Mouse (Mus musculus): Measurements from ENCODE around the gene Nudt17.

Gene Nudt17

DNA sequence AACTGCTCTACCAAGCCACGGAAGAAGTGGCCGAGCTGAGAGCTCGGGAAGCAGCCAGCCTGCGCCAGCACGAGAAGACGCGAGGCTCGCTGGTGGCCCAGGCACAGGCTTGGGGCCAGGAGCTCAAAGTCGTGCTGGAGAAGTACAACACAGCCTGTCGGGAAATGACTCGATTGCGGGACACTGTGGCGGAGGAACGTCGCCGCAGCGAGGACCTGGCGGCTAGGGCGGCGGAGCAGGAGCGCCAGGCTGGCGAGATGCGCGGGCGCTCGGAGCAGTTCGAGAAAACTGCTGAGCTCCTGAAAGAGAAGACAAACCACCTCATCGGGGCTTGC is 23.6 kb downstream of the Nudt17 start:
- no peak for TF ChIP-seq GATA4 (IDR thresholded peaks at IDR 0.05; ENCODE audit: insufficient replicate concordance, low read length)

DNA sequence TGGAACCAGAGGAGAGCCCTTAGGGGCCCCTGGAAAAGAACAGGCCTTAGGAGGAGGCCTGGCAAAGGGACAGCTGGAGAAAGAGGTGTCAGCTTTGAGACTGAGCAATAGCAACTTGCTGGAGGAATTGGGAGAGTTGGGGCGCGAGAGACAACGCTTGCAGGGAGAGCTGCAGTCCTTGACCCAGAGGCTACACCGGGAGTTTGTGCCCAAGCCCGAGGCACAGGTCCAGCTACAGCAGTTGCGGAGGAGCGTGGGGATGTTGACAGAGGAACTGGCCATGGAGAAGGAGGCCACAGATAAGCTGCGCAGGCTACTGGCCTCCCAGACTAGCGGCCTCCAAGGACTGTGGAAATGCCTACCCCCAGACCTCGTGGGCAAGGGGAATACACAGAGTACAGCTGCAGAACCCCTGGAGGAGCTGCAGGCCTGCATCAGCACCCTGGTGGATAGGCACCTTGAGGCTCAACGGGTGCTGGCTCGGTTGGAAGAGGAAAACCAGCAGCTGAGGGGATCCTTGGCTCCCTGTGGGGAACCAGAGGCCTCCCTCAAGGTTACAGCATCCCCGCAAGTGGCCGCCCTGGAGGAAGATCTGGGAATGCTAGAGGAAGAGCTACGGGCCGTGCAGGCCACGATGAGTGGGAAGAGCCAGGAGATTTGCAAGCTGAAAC is 24.1 kb downstream of the Nudt17 start:
- TF ChIP-seq GATA4 (IDR thresholded peaks at IDR 0.05; ENCODE audit: insufficient replicate concordance, low read length) = no peak

DNA sequence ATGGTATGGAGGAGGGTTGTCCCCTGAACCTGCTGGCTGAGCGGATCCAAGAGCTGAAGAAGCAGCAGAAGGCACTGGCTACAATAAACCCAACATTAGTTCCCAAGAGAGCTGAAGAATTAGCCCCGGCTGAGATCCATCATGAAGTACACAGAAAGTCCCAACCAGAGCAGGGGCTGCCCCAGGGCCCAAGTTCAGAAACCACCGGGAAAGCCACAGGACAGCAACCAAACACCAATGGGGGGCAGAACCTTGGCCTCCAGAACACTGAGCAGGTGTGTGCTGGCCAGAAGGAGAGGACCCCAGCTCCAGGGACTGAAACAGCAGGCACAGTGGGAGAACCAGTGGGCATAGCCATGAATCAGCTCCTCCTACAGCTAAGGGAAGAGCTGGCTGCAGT is 24.9 kb downstream of the Nudt17 start:
- no peak for TF ChIP-seq GATA4 (IDR thresholded peaks at IDR 0.05; ENCODE audit: insufficient replicate concordance, low read length)

DNA sequence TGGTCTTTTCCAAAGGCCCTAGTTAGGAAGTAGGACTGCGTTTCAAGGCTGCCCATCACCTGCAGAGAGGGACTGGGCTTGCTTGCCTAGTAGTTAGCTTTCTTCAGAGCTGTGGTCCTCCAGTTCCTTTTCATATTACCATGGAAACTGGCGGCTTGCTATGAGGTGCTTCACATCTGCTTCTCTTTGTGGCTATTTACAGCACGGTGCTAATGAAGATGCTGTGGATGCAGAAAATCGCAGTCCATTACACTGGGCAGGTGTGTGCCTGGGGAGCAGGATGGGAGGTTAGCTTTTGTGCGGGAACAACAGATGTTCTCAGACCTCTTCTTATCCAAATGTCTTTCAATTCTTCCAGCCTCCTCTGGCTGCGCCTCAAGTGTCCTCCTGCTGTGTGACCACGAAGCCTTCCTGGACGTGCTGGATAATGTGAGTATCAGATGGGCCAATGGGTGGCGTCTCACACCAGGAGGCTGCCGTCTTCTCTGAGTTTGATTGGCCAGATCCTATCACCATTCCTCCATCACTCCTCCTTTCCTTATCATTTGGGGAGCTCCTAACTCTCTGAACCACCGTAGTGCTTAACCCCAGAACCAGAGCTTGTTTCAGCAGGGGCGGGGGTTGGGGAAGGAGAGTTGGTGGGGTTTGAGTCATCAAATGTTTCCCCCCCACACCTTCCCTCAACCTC is 27.9 kb downstream of the Nudt17 start:
- no peak for TF ChIP-seq GATA4 (IDR thresholded peaks at IDR 0.05; ENCODE audit: insufficient replicate concordance, low read length)

DNA sequence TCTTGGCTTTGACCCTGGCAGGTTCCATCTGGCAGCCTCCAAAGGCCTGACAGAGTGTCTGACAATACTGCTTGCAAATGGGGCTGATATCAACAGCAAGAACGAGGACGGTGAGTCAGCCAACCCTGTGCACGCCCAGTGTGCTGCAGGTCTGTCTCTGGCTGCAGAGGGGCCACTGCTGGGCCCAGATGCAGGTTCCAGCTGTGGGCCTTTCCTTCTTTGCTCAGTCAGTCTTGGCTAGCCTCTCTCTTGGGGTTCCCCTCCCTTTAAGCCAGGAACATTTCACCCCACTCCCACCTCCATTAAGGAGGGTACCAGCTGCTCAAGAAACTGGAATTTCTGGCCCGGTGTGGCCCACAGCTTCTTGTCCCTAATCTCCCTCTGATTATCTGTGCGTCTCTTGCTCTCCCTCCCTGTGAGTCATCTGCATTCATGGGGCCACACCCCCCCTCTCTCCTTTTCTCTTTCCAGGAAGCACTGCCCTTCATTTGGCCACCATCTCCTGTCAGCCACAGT is 29.1 kb downstream of the Nudt17 start:
- TF ChIP-seq GATA4 (IDR thresholded peaks at IDR 0.05; ENCODE audit: insufficient replicate concordance, low read length) = no peak

DNA sequence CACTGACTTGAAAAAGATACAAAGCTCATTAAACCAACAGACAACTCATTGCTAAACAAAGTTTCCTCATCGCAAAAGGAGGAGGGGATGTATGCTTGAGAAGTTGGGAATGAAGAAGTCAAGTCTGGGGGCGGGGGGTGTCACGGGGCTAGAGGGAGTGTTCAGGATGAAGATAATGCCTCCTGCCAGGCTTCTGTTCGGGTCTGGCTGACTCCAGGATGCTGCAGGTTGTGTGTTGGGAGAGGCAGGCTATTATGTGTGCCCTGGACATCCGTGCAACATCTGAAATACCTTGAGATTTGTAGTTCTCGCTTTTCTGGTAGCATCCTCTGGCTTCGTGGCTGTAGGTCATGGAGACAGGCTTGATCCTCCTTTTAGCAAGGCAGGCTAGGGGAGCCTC is 29.9 kb downstream of the Nudt17 start:
- no peak for TF ChIP-seq GATA4 (IDR thresholded peaks at IDR 0.05; ENCODE audit: insufficient replicate concordance, low read length)

DNA sequence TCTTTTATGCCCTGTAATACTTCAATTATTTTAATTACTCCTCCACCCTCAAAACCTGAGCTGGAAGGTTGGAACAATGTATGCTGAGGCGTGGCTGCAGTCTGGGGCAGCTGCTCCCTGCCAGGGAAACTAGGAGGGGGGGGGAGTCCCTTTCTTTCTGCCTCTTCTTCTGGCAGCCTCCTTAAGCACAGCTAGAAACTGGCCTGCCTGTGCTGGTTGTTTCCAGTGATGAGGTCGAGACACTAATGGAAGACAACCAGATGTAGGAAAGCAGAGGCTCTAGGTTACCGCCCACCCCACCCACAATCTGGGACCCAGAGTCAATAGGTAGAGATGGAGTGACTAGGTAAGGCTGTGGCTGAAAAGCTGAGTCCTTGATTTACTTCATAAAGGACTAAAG is 32.7 kb downstream of the Nudt17 start:
- no peak for TF ChIP-seq GATA4 (IDR thresholded peaks at IDR 0.05; ENCODE audit: insufficient replicate concordance, low read length)

DNA sequence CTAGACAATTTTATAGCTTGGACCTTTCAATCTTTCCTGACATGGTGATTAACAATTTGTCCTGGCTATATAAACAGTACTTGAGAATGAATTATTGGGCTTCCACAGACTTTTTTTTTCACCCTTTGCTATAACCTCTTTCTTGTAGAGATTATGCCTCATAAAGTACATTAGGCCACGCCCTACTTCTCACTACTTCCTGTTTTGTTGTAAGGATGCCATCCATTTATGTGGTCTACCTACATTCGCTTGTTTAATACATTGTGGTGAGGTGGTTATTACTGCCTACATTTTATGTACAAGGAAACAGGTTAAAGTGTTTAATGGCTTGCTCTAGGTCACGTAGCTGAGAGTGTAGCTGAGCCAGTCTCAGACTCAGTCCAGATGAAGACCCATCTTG is 33.2 kb downstream of the Nudt17 start:
- no peak for TF ChIP-seq GATA4 (IDR thresholded peaks at IDR 0.05; ENCODE audit: insufficient replicate concordance, low read length)

DNA sequence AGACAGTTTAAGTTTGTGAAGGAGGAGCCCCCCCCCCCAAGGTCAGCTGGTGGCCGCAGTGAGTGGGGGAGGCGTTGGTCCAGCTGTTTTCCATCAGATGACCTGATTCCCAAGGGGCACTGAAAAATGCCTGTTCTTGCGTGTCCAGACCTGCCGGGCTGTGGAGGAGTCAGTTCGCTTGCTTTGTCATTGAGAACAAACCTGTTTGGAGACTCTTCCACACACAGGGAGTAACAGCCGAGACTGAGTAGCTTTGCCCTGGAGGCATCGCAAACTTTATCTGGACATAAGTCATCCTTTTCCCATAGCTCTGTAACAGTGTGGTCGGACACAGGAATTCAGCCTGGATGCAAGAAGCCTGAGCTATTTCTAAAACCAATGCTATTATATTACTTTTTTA is 33.9 kb downstream of the Nudt17 start:
- no peak for TF ChIP-seq GATA4 (IDR thresholded peaks at IDR 0.05; ENCODE audit: insufficient replicate concordance, low read length)

DNA sequence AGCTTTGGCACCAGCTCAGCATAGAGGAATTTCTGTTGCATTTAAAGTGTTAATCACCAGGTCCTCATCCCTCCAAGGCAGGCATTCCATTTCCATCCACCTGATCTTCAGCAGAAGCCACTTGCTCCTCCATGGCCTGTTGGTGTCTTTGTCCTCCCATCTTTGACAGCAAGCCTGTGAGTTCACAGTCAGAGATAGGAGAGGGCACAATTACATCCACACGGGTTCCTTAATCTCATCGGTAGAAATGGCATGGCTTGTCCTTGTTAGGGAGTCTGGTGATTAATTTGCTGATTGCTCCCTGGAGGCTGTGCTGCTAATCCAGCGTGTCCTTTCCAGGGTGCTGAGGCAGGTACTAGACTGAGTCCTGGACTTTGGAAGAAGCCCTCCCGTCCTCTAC is 34.8 kb downstream of the Nudt17 start:
- no peak for TF ChIP-seq GATA4 (IDR thresholded peaks at IDR 0.05; ENCODE audit: insufficient replicate concordance, low read length)

DNA sequence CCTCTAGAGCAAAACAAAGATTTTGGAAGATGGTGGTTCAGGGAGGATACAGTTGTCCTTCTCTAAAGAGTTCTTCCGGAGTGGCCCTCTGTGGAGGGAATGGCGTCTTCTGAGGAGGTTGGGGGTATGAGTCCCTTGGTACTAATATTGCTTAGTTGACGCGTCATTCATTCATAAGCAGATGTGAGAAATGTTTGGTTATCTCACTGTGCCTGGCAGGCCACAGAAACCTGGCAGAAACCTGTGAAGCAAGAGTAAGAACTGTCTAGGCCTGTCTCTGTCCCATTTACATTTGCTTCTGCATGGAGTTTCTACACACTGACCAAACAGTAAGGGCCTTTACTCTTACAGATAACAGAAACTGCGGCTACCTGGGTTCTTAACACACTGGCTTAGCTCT is 36.8 kb downstream of the Nudt17 start:
- TF ChIP-seq GATA4 (IDR thresholded peaks at IDR 0.05; ENCODE audit: insufficient replicate concordance, low read length) = no peak

DNA sequence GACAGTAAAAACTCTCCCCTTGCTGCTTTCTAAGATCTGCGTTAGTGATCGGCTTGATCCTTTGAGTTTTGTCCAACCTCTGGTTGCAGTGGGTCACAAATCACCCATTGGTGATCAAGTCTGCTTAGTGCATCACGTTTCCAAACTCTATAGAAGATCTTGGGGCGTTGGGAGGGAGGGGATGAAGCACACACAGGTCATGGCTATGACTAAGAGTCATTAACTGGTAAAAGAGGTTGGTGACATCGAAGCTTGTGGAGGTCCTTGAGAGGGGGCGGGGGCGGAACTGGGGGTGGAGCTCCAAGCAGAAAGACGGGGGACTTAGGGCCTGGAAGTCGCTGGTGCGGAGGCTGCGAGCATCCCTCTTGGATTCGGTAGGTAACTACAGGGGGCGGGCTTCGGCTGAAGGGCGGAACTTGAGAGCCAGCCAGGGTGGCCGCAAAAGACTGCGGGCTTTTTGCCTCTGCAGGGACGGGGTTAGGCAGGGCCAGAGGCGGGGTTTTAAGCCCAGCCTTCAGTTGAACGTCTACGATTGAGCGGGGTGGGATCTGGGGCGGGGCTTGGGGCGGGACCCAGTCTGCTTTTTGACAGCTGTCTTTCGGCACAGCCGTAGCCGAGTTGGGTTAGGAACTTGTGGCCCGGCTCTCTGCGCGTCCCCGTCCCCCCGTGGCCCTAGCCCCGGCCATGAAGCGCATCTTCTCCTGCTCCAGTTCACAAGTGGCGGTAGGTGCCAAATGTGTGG is 38.5 kb downstream of the Nudt17 start, which contains the start of gene Ankrd35:
Ankrd35 (plus strand) TSS at position 405 of the 742 bp plus-strand sequence.
- no peak for TF ChIP-seq GATA4 (IDR thresholded peaks at IDR 0.05; ENCODE audit: insufficient replicate concordance, low read length)

DNA sequence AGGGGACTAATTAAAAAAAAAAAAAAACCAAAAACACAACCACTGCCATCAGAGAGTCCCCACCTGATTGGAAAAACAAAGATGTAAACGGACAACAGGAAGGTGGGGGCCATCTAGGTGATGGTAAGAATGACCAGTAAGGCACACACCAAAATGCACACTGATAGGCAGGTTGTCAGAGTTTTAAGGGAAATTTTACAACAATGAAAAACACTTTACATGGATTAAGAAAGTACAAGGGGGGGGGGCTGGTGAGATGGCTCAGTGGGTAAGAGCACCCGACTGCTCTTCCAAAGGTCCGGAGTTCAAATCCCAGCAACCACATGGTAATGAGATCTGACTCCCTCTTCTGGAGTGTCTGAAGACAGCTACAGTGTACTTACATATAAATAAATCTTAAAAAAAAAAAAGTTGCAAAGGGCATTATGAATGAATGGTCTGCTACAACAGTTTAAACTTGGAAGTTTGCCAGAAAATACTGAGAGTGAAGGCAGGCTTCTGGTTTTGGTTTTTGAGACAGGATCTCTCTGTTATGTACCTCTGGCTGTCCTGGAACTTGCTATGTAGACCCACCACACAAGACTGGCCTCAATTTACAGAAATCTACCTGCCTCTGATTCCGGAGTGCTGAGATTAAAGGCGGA is 39.8 kb downstream of the Nudt17 start:
- no peak for TF ChIP-seq GATA4 (IDR thresholded peaks at IDR 0.05; ENCODE audit: insufficient replicate concordance, low read length)

DNA sequence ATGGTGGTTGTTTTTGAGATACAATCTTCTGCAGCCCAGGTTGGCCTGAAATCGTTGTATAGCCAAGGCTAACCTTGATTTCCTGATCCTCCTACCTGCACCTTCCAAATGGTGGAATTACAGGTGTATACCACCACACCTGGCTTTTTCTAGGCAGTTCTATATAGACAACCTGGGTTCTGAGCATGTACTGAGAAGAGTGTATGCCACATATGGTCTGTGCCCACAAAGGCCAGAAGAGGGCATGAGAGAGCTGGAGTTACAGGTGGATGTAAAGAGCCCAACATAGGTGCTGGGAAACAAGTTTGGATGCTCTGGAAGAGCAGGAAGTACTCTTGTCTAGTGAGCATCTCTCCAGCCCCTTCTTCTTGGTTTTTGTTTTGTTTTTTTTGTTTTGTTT is 41.0 kb downstream of the Nudt17 start:
- TF ChIP-seq GATA4 (IDR thresholded peaks at IDR 0.05; ENCODE audit: insufficient replicate concordance, low read length) = no peak

DNA sequence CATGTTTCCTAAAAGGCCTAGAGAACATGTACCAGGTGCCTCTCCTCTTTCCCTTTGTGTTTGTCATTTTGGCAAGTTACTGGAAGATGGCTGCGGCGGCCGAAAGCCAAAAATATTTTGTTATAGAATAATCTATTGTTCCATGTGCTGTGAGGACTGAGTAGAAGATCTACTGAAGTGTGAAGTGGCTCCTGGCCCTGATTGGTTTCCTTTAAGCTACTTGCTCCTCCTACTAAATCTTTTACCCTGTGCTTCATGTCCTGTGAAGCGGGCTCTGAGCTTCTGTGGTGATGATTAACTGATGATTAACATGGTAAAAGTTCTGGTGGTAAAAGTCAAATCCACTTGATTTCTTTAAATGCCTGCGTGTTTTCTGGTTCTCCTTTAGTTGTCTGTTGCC is 41.4 kb downstream of the Nudt17 start:
- no peak for TF ChIP-seq GATA4 (IDR thresholded peaks at IDR 0.05; ENCODE audit: insufficient replicate concordance, low read length)

Data from liver, adult (tissue).